Mouse (Mus musculus) ovary, postnatal 10 days (tissue): ENCODE measurements around the gene Gm4353.

ENCODE experiments used
- DNase-seq: peaks from one replicate; pipeline ENCODE4 v3.0.0; 2022; ENCODE audit warnings: low spot score

Gene Gm4353

DNA sequence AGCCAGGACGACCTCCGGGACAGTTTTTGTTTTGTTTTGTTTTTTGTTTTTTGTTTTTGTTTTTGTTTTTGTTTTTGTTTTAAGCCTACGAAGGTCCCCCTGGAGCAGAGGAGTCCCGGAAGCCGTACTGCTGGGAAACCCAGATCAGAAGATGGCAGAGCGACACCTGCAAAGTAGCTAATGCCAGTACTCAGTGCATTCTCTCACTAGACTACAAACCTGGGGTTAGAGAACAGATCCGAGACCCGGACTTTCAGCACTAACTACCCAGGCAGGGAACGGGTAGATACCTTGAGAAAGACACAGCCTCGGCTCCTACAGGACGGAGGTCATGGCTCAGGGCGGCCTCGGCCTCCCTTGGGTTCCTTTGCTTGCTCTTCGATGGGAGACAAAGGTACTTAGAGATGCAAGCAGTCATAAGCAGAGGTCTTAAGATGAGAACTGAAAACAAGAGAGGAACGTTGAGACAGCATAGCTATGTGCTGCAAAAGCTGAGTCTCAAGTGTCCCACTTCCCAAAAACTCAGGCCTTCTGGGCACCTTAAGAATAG lies 43.9 kb downstream of the Gm4353 start:
- DNase-seq: no peak

DNA sequence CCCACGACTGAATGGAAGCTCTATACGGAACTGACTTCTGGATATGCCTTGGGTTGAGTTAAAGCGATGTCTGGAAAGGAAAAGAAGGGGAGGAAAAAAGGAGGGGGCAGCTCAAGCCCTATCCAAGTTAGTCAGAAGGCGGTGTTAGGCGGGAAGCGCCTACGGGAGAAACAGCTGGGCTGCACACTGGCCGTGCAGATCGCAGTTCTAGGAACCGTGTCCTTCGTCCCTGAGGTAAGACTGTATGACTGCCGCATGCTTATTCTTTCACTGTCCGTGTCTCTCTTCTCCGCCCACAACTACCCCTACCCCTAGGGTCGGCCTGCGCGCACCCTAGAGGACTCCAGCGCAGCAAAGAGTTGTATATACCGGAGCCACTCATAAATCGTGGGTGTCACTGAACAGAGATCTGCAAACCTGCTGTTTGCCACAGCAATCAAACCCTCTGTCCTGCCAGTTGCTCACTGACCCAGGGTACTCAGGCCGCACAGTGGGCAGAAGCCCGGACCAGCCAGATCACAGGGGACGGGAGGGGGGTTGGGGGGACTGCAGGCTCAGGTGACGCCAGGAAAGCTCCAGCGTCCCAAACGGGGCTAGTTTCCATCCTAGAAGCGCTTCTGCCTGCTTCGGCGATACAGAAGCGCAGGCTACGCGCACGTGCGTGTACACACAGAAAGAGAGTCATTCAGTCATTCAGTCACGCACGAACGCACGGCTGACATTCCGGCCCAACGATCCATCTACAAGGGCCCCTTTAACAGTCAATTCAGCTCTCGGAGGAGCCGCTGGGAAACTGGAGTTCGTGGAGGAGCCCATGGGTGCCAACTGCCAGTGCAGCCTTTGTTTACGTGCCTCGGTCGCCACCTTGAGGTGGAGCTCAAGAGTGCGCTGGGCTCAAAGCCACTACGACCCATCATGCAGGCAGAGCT lies 44.6 kb downstream of the Gm4353 start:
- DNase-seq: peak; percentile 66

DNA sequence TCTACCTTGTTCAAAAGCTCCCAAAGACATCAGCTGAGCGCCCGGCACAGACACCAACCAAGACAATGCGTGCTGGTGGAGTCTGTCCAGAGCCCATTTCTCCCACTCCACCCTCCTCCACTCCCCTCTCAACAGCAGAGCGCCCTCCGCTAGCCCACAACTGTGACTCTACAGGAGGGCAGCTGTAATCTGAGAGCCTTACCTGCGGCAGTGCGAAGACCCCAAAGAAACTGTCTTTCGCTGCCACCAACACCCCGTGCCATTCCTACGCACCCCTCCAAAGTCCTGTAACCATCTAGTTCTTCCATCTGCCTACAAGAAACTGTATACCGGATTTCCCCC lies 45.3 kb downstream of the Gm4353 start, which contains the start of gene 1110004F10Rik:
TSS of gene 1110004F10Rik (plus strand) at position 202 of the 342 bp plus-strand sequence.
- DNase-seq: no peak

DNA sequence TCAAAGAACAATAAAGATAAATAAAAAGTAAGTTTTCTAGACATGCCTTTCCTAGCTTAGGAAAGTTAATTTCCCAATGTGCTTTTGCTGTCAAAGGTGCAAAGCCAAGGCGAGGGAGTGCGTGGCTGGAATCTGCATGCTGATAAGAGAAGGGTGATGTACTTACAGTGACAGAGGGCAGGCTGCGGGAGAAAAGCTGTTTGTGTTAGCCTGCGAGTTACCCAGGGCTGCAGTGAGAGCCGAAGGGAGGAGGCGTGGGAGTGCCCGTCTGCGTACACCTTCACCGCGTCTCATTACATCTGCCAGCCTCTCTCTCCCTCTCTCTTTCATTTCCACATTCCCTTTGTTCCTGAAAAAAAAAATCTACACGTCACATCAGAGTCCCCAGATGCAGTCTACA lies 45.9 kb downstream of the Gm4353 start, which contains the start of gene Sox6:
TSS of gene Sox6 (minus strand) at position 286 of the 400 bp plus-strand sequence.
- DNase-seq: no peak

DNA sequence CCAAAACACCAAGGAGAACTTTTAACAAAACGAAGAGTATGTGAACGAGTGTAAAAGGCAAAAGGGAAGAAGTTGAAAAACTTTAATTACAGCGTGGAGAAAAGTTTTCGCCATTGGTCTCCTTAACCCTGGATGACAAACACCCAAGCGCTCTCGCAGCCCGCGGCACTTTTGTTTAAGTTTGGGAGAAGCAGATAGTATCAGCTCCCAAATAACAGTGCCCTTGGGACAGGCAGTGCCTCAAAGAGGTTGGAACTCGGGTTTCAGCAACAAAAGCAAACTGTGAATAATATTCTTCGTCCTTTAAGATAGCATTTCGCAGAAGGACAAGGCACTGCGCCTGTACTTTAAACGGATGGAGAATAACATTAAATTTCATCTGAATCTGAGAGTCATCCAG lies 46.4 kb downstream of the Gm4353 start:
- DNase-seq: no peak

DNA sequence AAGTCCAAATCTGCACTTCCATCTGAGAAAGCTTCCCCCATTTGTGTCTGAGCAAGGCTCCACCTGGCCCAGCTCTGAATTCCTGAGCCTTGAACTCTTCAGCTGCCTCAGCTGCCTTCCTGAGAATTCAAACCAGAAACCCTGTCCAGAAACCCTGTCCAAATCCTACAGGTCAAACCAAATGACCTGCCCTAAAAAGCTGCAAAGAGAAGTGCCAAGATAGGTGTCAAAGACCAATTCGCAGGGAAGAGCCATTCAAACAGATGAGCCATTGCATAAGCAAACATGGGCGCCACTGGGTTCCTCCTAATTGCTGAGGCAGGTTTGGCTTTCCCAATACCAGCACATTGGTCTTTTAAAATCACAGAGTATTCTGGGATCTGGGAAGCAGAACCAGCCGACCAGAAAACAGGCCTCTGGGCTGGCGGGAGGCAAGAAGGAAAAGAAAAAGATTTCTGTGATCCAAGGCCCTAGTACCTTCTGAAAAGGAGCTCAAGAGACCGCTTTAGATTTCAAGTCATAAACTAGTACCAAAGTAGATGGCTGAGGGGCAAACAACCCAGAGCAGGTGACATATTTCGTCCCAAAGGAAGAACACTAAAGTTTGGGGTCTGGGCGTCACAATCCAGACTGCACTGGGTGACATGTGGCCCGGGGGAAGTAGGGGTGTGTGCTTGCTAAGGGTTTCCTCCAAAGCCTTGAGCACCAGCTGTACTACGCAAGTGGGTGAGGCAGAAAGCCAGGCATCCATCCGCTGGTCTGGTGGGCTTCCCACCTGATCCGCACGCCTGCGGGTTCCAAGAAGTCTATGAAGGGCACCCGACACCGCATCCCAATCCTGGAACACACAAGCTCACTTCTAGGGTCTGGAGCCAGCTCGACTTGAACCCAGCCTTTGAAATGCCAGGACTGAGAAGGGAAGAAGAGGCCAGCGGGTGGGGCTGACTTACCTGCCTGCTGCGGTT lies 47.6 kb downstream of the Gm4353 start:
- DNase-seq: no peak

DNA sequence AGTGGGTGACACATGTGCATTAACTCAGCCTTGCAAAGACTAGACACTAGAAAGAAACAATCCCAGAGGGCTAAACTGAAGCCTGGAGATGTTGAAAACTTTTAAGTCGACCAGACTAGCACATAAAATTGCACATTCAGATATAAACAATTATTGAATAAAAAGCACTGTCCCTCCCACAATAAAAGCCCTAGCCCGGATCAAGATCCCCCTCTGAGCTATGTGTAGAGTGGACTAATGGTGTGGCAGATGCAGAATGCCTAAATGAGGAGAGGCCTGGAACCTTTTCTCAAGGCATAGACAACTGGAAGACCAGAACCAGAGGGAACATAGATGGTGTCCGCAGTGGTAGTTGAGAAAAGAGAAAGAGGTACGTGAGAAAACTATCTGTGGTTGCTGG lies 48.9 kb downstream of the Gm4353 start:
- no peak for DNase-seq

DNA sequence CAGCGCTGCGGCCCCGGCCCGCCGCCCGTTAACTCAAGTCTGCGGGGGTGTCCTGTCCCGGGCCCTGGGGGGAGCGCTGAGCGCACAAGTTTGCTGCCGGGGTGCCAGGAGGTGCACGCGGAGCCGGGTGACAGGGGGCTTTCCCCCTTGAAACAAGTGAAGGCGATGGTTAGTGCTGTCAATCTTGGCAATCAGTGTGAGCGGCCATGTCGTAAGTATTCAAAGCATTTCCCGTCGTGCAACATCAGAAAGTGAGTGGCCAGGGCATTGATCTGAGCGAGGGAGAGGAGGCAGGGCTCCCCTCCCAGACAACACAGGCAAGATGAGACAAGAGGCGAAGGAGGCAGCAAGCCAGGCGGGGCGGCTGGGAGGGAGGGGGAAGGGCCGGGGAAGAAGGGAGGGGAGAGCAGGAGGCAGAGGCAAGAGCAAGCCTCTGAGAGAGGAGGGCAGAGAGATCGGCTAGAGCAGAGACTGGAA lies 50.1 kb downstream of the Gm4353 start:
- DNase-seq: no peak

DNA sequence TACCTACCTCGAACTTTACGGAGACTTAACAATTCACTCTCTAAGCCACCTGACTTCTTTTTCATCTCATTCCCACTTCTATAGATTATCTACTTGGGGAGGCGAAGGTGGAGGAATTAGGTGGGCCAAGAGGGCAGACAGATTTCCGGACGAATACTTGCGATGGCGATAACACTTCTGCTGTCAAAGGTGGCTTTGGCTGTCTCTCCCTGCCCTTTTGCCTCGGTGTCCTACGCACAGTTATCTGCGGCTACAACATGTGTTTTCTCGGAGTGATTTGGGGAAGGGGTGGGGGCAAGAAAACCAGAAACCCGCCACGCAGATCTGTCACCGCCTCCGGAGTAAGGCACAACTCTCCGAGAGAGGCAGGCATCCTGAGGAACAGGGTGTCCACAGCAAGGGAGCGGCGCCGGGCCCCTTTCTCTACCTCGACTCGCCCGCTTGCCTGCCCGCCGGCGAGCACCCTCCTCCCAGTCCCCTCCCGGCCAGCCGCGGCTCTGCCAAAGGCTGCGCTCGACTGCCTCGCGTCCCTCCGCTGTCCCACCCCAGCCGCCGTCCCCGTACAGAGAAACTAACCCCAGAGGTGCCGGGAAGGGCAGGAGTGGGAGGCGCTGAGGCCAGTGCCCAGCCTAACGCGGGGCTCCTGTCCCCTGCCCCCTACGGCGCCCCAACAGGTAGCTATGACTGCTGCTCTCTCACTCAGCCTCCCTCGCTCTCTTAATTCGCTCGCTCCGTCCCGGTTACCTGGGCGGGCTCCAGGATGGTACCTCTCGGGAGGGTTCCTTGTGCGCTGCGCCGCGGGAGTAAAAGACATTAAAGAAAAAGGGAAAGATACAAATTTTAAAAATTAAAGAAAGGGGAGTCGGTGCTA lies 50.8 kb downstream of the Gm4353 start:
- DNase-seq: no peak
